Mouse (Mus musculus) kidney, embryonic 15.5 days (tissue): ENCODE results near the gene Gadd45gip1. TPM values are rescaled to one million over a fixed set of nuclear protein-coding genes. Genes with fewer than 3 reads are reported as not detected.

Experiments used
- ATAC-seq: fragments of 200-750 bp; cut with Nextera tagmentation; replicated peaks from 2 replicates; pipeline ENCODE4 v1.8.0; 2017; ENCODE audit warnings: moderate TSS enrichment; ENCODE audit not compliant: low FRiP score
- H3K27ac ChIP-seq: fragments of 300-500 bp; sonication (generic); 2 replicates; pipeline ENCODE4 v1.5.1; 2015; ENCODE audit warnings: mild to moderate bottlenecking, inconsistent platforms
- H3K27me3 ChIP-seq: fragments of 300-500 bp; sonication (generic); 2 replicates; pipeline ENCODE4 v1.6.1; 2015; ENCODE audit warnings: inconsistent platforms
- H3K36me3 ChIP-seq: fragments of 300-500 bp; sonication (generic); 2 replicates; pipeline ENCODE4 v1.6.1; 2015; ENCODE audit warnings: inconsistent platforms
- H3K4me1 ChIP-seq: fragments of 300-500 bp; sonication (generic); 2 replicates; pipeline ENCODE4 v1.6.1; 2015; ENCODE audit warnings: inconsistent platforms
- H3K4me2 ChIP-seq: fragments of 300-500 bp; sonication (generic); 2 replicates; pipeline ENCODE4 v1.6.1; 2015; ENCODE audit warnings: moderate library complexity, mild to moderate bottlenecking, inconsistent platforms
- H3K4me3 ChIP-seq: fragments of 300-500 bp; sonication (generic); replicated peaks from 2 replicates; pipeline ENCODE4 v1.5.1; 2015; ENCODE audit warnings: mild to moderate bottlenecking, inconsistent platforms
- H3K9ac ChIP-seq: fragments of 300-500 bp; sonication (generic); 2 replicates; pipeline ENCODE4 v1.6.1; 2015; ENCODE audit warnings: mild to moderate bottlenecking, inconsistent platforms
- H3K9me3 ChIP-seq: fragments of 300-500 bp; sonication (generic); replicated peaks from 2 replicates; pipeline ENCODE4 v1.6.1; 2016; ENCODE audit warnings: inconsistent platforms
- WGBS: fragments of 180-500 bp; shearing (Covaris S2); methylation state at CpG from one replicate; pipeline ENCODE4 v1.1.7; 2015; ENCODE audit warnings: mixed read lengths; 5-methylcytosine and 5-hydroxymethylcytosine counted together
- polyA plus RNA-seq: library from polyadenylated mRNA; unstranded; fragments of >200 nt; fragmentation: Nextera tagmentation; extraction: Ambion mirVana; gene quantifications from 2 replicates; pipeline ENCODE4 v1.2.1, GENCODE M21; 2015

Gene Gadd45gip1
- polyA plus RNA-seq, 1 experiment from 2014 or later, result 52.6 TPM

GRCm38 (mm10) chr8:84846722-84847572 is 15.6 kb downstream of the Gadd45gip1 start, which contains the start of gene Calr:
Calr (minus strand) TSS chr8:84846934.
- peak; percentile 99 for ATAC-seq

GRCm38 (mm10) chr8:84847684-84848435 is 16.5 kb downstream of the Gadd45gip1 start:
- peaks cover 36% of the 10 kb centered on the region for H3K4me1 ChIP-seq
- H3K9ac ChIP-seq, result peak overlapping the region; percentile 70
- H3K36me3 ChIP-seq, result peaks cover 26% of the 10 kb centered on the region
- no peak for ATAC-seq
- 41% methylated on average over 6 of the region's 6 CpGs for WGBS
- H3K4me2 ChIP-seq, result peak overlapping the region; percentile 76
- H3K27ac ChIP-seq, result peak overlapping the region; percentile 91
- H3K4me3 ChIP-seq, result peak overlapping the region; percentile 92
- no peaks in the 10 kb centered on the region for H3K9me3 ChIP-seq
- no peaks in the 10 kb centered on the region for H3K27me3 ChIP-seq

More at GRCm38 (mm10) chr8:84846722-84847572, 15.6 kb downstream of the Gadd45gip1 start, which contains the start of gene Calr:
- Histone ChIP-seq H3K9me3 (no peaks in the 10 kb centered on the region), H3K27ac (peak within 1 kb of the TSS; percentile 91), H3K27me3 (no peaks in the 10 kb centered on the region), H3K36me3 (peaks cover 35% of the 10 kb centered on the region), H3K4me1 (peaks cover 42% of the 10 kb centered on the region), H3K4me2 (peak within 1 kb of the TSS; percentile 76), H3K4me3 (peak within 1 kb of the TSS; percentile 92), H3K9ac (peak within 1 kb of the TSS; percentile 94)
- under 1% methylated on average over 55 of the region's 55 CpGs for WGBS

DNA sequence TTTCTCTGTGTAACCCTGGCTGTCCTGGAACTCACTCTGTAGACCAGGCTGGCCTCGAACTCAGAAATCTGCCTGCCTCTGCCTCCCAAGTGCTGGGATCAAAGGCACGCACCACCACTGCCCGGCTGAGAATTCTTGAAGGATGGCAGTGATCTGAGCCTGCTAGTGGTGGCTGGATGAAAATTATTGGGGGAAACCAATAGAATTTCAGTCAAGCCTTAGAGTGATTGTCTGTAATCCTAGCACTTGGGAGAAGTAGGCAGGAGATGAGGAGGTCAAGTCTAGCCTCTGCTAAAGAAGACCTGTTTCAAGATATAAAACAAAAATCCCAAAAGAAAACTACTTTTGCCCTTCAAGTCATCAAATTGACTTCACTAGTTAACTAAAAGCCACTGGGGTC is 25.1 kb downstream of the Gadd45gip1 start:
- peak; percentile 26; the same call in 1 of the 2 replicates for ATAC-seq
- H3K4me3 ChIP-seq, result peak overlapping the region; percentile 95

GRCm38 (mm10) chr8:84856864-84857441 is 25.6 kb downstream of the Gadd45gip1 start, which contains the start of gene Farsa:
Farsa (plus strand) TSS chr8:84856989.
- peak within 1 kb of the TSS; percentile 77 for H3K27ac ChIP-seq
- H3K4me3 ChIP-seq, result peak within 1 kb of the TSS; percentile 95
- H3K9me3 ChIP-seq, result no peaks in the 10 kb centered on the region
- peak; percentile 89 for ATAC-seq
- peaks cover 32% of the 10 kb centered on the region for H3K36me3 ChIP-seq
- no peaks in the 10 kb centered on the region for H3K27me3 ChIP-seq
- peak within 1 kb of the TSS; percentile 82 for H3K4me2 ChIP-seq
- peaks cover 12% of the 10 kb centered on the region for H3K4me1 ChIP-seq
- peak within 1 kb of the TSS; percentile 93 for H3K9ac ChIP-seq
- WGBS, result under 1% methylated on average over 39 of the region's 39 CpGs

More for the DNA sequence above, 25.1 kb downstream of the Gadd45gip1 start:
- no peak overlapping the region for H3K9ac ChIP-seq
- H3K4me2 ChIP-seq, result peak overlapping the region; percentile 82
- peaks cover 27% of the 10 kb centered on the region for H3K36me3 ChIP-seq
- no peaks in the 10 kb centered on the region for H3K27me3 ChIP-seq
- WGBS, result 94% methylated on average over 3 of the region's 3 CpGs
- H3K27ac ChIP-seq, result no peak overlapping the region
- H3K9me3 ChIP-seq, result no peaks in the 10 kb centered on the region
- H3K4me1 ChIP-seq, result peaks cover 12% of the 10 kb centered on the region

DNA sequence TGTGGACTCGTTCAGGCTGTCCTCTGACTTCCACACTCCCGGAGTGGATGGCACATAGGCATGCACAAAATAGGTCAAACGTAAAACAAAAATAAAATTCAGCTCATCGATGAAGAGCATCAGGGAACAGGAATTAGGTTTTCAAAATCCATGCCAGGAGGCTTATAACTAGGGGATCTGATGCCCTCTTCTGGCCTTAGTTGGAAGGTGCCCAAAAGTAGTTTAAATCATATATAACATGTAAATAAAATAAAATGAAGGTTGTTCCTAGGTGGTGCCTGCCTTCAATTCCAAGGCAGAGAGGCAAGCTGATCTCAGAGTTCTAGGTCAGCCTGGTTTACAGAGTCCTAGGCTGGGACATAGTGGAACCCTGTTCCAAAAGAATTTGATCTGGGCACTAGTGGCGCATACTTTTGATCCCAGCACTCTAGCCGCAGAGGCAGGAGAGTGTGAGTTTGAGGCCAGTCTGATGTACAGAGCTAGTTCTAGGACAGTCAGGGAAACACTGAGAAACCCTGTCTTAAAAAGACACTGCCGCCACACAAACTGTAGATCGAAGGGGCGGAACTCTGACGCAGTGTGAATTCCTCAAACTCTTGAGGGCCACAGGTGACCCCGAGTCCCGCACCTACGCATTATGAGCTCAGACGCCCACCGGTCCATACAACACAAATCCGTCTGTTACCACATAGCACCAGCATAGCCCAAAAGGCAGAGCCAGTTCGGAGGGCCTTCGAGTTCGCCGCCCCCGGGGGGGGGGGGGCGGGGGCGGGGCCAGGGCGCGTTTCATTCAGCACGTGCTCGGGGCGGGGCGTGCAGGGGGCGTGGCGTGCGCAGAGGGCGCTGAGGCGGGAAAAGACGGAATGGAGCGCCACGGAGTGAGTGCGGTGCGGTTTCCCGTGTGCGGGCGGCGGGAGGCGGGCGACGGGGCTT is 40.3 kb downstream of the Gadd45gip1 start, which contains the start of gene Syce2:
Gene Syce2, plus strand, starts transcription at position 736 of the 933 bp plus-strand sequence.
- peaks cover 29% of the 10 kb centered on the region for H3K36me3 ChIP-seq
- 14% methylated on average over 46 of the region's 46 CpGs for WGBS
- H3K4me1 ChIP-seq, result peaks cover 17% of the 10 kb centered on the region
- peak; percentile 66 for ATAC-seq
- H3K9ac ChIP-seq, result peak within 1 kb of the TSS; percentile 59
- no peaks in the 10 kb centered on the region for H3K9me3 ChIP-seq
- 0 out of 2 replicates have a peak, but pooled peaks cover 3% of the 10 kb centered on the region for H3K27me3 ChIP-seq
- H3K4me2 ChIP-seq, result peak within 1 kb of the TSS; percentile 99
- no peak within 1 kb of the TSS for H3K27ac ChIP-seq
- peak within 1 kb of the TSS; percentile 59 for H3K4me3 ChIP-seq

- peak overlapping the region; percentile 59 for H3K9ac ChIP-seq
- peak; percentile 61 for ATAC-seq
- 2% methylated on average over 53 of the region's 54 CpGs for WGBS
- 0 out of 2 replicates have a peak, but pooled peaks cover 3% of the 10 kb centered on the region for H3K27me3 ChIP-seq
- peak overlapping the region; percentile 99 for H3K4me2 ChIP-seq
- H3K4me1 ChIP-seq, result peaks cover 17% of the 10 kb centered on the region
- H3K9me3 ChIP-seq, result no peaks in the 10 kb centered on the region
- H3K36me3 ChIP-seq, result peaks cover 21% of the 10 kb centered on the region
- H3K27ac ChIP-seq, result no peak overlapping the region
- peak overlapping the region; percentile 59 for H3K4me3 ChIP-seq
These were observed 41.1 kb downstream of the Gadd45gip1 start for GRCm38 (mm10) chr8:84872309-84872965.

DNA sequence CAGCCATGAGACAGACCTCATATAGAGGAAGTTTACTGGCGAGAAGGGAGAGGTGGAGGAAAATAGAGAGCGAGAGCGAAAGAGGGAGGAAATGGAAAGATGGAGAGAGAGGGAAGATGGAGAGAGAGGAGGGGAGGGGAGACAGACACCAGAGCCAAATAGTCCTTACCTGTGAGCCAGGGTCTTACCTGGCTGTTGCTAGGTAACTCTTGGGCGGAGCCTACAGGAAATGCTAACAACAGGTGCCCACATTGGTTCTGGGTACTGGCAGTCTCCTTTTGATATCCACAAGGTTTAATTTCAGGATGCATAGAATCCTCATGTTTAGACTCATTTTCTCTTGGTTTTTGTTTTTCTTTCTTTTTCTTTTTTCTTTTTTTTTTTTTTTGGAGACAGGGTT is 41.7 kb downstream of the Gadd45gip1 start:
- WGBS, result 65% methylated on average over 4 of the region's 4 CpGs

DNA sequence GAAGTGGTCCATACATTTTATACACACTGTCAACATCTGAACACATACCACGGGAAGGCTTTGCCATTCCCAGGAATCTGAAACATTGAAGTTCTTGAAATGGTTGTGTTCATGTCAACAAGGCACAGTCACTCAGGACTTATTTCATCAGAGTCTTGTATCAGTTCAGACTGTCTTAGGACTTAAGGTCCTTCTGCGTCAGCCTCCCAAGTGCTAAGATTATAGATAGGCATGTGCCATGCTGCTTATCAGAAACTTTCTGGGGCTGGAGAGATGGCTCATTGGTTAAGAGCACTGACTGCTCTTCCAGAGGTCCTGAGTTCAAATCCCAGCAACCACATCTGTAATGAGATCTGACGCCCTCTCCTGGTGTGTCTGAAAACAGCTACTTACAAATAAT is 43.0 kb downstream of the Gadd45gip1 start:
- ATAC-seq, result no peak
- Histone ChIP-seq H3K27ac (no peak overlapping the region), H3K36me3 (peaks cover 3% of the 10 kb centered on the region; the same call in 1 of the 2 replicates), H3K4me3 (no peak overlapping the region), H3K9ac (no peak overlapping the region), H3K9me3 (no peaks in the 10 kb centered on the region), H3K4me2 (no peak overlapping the region), H3K4me1 (peaks cover 17% of the 10 kb centered on the region), H3K27me3 (0 out of 2 replicates have a peak, but pooled peaks cover 3% of the 10 kb centered on the region)
- WGBS, result 90% methylated on average over 3 of the region's 3 CpGs

More for the DNA sequence above, 41.7 kb downstream of the Gadd45gip1 start:
- peaks cover 17% of the 10 kb centered on the region for H3K4me1 ChIP-seq
- H3K27me3 ChIP-seq, result 0 out of 2 replicates have a peak, but pooled peaks cover 3% of the 10 kb centered on the region
- H3K9me3 ChIP-seq, result no peaks in the 10 kb centered on the region
- H3K4me2 ChIP-seq, result peak overlapping the region; percentile 99
- H3K36me3 ChIP-seq, result peaks cover 15% of the 10 kb centered on the region
- H3K9ac ChIP-seq, result no peak overlapping the region
- peak overlapping the region; percentile 59 for H3K4me3 ChIP-seq
- no peak for ATAC-seq
- H3K27ac ChIP-seq, result no peak overlapping the region

GRCm38 (mm10) chr8:84877297-84878035 is 46.1 kb downstream of the Gadd45gip1 start:
- no peaks in the 10 kb centered on the region for H3K9me3 ChIP-seq
- H3K27me3 ChIP-seq, result 0 out of 2 replicates have a peak, but pooled peaks cover 3% of the 10 kb centered on the region
- no peak overlapping the region for H3K4me3 ChIP-seq
- no peak overlapping the region for H3K27ac ChIP-seq
- WGBS, result 94% methylated on average over 3 of the region's 3 CpGs
- peaks cover 7% of the 10 kb centered on the region for H3K4me1 ChIP-seq
- H3K4me2 ChIP-seq, result no peak overlapping the region
- no peaks in the 10 kb centered on the region for H3K36me3 ChIP-seq
- ATAC-seq, result no peak
- no peak overlapping the region for H3K9ac ChIP-seq

- Histone ChIP-seq H3K36me3 (0 out of 2 replicates have a peak, but pooled peaks cover 5% of the 10 kb centered on the region), H3K9me3 (no peaks in the 10 kb centered on the region), H3K4me1 (no peaks in the 10 kb centered on the region), H3K4me2 (no peak overlapping the region), H3K9ac (no peak overlapping the region), H3K27ac (no peak overlapping the region), H3K4me3 (no peak overlapping the region), H3K27me3 (no peaks in the 10 kb centered on the region)
- ATAC-seq, result no peak
- 89% methylated on average over 1 of the region's 1 CpGs for WGBS
These were observed 47.6 kb downstream of the Gadd45gip1 start for GRCm38 (mm10) chr8:84878915-84879314.
